Mouse (Mus musculus) C2C12 (cell line): ENCODE measurements around the gene Spag7.

Experiments
- CTCF ChIP-seq: IDR thresholded peaks from one replicate; pipeline ENCODE4 v1.5.1; 2011; ENCODE audit not compliant: control insufficient read depth, insufficient read depth, insufficient read length
- MAX ChIP-seq: IDR thresholded peaks from one replicate; pipeline ENCODE4 v1.6.1; 2011; ENCODE audit warnings: mild to moderate bottlenecking, control low read depth
- MYOD1 ChIP-seq: IDR thresholded peaks from one replicate; pipeline ENCODE4 v1.6.1; 2011; ENCODE audit warnings: low read depth; ENCODE audit not compliant: control insufficient read depth, insufficient read length
- MYOG ChIP-seq: IDR thresholded peaks from one replicate; pipeline ENCODE4 v1.6.1; 2011; ENCODE audit not compliant: control insufficient read depth, insufficient read length; ENCODE audit errors: extremely low read depth
- USF1 ChIP-seq: IDR thresholded peaks from one replicate; pipeline ENCODE4 v1.6.1; 2011; ENCODE audit warnings: low read depth, mild to moderate bottlenecking, control low read depth, moderate library complexity

- TF ChIP-seq CTCF (no peak), MAX (no peak), USF1 (no peak), MYOD1 (no peak), MYOG (no peak)
Measured at GRCm38 (mm10) chr11:70650322-70651175, 18.7 kb downstream of the Spag7 start.
